Mouse (Mus musculus) megakaryocyte, embryonic 14.5 days (primary cell): ENCODE results near the gene Gpr176. TPM values are rescaled to one million over a fixed set of nuclear protein-coding genes. Genes with fewer than 3 reads are reported as not detected.

ENCODE experiments used
- H3K27me3 ChIP-seq: replicated peaks from 2 replicates; pipeline ENCODE3; 2012; ENCODE audit warnings: inconsistent platforms
- H3K36me3 ChIP-seq: replicated peaks from 2 replicates; pipeline ENCODE3; 2012; ENCODE audit warnings: low read length, inconsistent platforms, mixed read lengths
- H3K4me1 ChIP-seq: 2 replicates; pipeline ENCODE4 v1.6.1; 2012; ENCODE audit warnings: inconsistent platforms
- H3K4me3 ChIP-seq: replicated peaks from 2 replicates; pipeline ENCODE3; 2012; ENCODE audit warnings: moderate library complexity, mild to moderate bottlenecking, inconsistent platforms
- H3K9me3 ChIP-seq: 2 replicates; pipeline ENCODE4 v1.6.1; 2012; ENCODE audit warnings: inconsistent platforms
- FLI1 ChIP-seq: IDR thresholded peaks from 2 replicates; pipeline ENCODE4 v1.6.1; 2012; ENCODE audit warnings: low read length, inconsistent platforms, mixed read lengths
- GATA1 ChIP-seq: IDR thresholded peaks from 3 replicates; pipeline ENCODE4 v1.6.1; 2012; ENCODE audit warnings: mixed read lengths, low read length, inconsistent platforms, borderline replicate concordance
- polyA plus RNA-seq: library from polyadenylated mRNA; stranded (reverse); fragments of >175 nt; gene quantifications from 2 replicates; pipeline ENCODE4 v1.2.3, GENCODE M21; 2012; ENCODE audit warnings: low replicate concordance; ENCODE audit not compliant: insufficient read depth

Gene Gpr176
- polyA plus RNA-seq, 1 experiment, result 0.03 TPM

DNA sequence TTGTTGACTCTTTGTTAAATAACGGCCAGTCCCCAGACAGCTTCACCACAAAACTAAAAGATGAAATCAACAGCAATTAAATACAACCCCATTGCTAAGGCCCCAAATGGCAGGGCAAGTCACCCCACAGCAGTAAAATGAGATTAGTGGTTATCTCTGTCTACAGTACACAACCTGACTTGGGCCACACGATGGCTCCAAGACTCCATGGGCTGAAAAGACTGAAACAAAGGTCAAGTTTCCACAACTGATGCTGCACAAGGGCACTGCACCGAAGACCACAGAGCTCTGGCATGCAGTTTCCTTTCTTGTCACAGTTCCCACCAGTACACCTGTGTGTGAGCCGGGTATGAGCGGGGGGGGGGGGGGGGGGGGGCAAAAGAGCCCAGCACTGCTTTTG, 50.6 kb downstream of the Gpr176 start:
- H3K36me3 ChIP-seq, result no peaks in the 10 kb centered on the region
- TF ChIP-seq FLI1, result no peak
- peaks cover 6% of the 10 kb centered on the region for H3K27me3 ChIP-seq
- H3K9me3 ChIP-seq, result no peaks in the 10 kb centered on the region
- no peaks in the 10 kb centered on the region for H3K4me1 ChIP-seq
- no peak overlapping the region for H3K4me3 ChIP-seq

GRCm38 (mm10) chr2:118321804-118322203, 51.4 kb downstream of the Gpr176 start:
- Histone ChIP-seq H3K36me3 (no peaks in the 10 kb centered on the region), H3K4me1 (no peaks in the 10 kb centered on the region), H3K4me3 (no peak overlapping the region), H3K27me3 (peaks cover 6% of the 10 kb centered on the region), H3K9me3 (no peaks in the 10 kb centered on the region)
- no peak for TF ChIP-seq FLI1
- no peak for TF ChIP-seq GATA1

DNA sequence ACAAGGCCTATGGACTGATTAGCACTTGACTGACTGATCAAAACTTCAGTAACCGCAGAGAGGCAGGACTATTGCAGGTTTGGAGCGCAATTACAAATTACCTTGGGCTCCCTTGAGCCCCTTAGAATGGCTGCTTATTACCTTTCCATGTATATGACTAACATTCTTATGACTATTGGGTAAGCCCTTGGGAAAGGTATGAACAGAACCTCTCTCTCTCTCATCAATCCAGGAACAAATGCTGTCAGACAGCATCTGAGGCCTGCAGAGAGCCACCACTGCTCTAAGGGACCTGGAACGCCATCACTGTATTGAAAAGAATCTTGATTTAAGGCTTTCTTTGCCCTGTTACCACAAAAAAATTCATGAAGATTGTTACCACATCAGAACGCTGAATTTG, 52.1 kb downstream of the Gpr176 start:
- TF ChIP-seq GATA1 (no peak), FLI1 (no peak)
- Histone ChIP-seq H3K36me3 (no peaks in the 10 kb centered on the region), H3K9me3 (no peaks in the 10 kb centered on the region), H3K4me1 (no peaks in the 10 kb centered on the region), H3K27me3 (peaks cover 6% of the 10 kb centered on the region), H3K4me3 (no peak overlapping the region)

- no peak overlapping the region for H3K4me3 ChIP-seq
- no peaks in the 10 kb centered on the region for H3K4me1 ChIP-seq
- no peak for TF ChIP-seq FLI1
- TF ChIP-seq GATA1, result no peak
- H3K27me3 ChIP-seq, result peaks cover 10% of the 10 kb centered on the region
- H3K36me3 ChIP-seq, result no peaks in the 10 kb centered on the region
- no peaks in the 10 kb centered on the region for H3K9me3 ChIP-seq
Observed at GRCm38 (mm10) chr2:118320519-118320918, 52.7 kb downstream of the Gpr176 start.

GRCm38 (mm10) chr2:118319176-118319575, 54.0 kb downstream of the Gpr176 start:
- no peak for TF ChIP-seq GATA1
- TF ChIP-seq FLI1, result no peak
- Histone ChIP-seq H3K4me3 (no peak overlapping the region), H3K9me3 (no peaks in the 10 kb centered on the region), H3K36me3 (no peaks in the 10 kb centered on the region), H3K27me3 (peaks cover 10% of the 10 kb centered on the region), H3K4me1 (no peaks in the 10 kb centered on the region)

DNA sequence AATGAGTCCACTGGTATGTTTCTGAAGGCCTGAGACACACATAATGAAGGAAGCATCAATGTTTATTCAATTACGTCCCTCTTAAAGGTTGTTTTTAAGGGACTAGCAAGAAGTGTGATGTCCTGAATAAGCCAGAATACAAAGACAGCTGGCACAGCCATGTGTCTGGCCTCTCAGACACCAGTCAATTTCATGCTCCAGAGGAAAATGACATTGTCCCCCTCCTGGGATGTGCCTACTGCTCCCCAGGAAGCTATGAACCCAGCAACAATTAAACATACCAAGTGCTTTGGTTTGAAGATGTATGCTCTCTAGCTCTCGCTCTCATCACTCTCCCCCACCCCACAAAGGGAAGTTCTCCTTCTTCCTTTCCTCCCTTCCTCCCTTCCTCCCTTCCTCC, 56.3 kb downstream of the Gpr176 start:
- no peaks in the 10 kb centered on the region for H3K9me3 ChIP-seq
- H3K4me1 ChIP-seq, result no peaks in the 10 kb centered on the region
- TF ChIP-seq FLI1 (no peak), GATA1 (no peak)
- H3K4me3 ChIP-seq, result no peak overlapping the region
- H3K36me3 ChIP-seq, result no peaks in the 10 kb centered on the region
- H3K27me3 ChIP-seq, result peaks cover 17% of the 10 kb centered on the region

DNA sequence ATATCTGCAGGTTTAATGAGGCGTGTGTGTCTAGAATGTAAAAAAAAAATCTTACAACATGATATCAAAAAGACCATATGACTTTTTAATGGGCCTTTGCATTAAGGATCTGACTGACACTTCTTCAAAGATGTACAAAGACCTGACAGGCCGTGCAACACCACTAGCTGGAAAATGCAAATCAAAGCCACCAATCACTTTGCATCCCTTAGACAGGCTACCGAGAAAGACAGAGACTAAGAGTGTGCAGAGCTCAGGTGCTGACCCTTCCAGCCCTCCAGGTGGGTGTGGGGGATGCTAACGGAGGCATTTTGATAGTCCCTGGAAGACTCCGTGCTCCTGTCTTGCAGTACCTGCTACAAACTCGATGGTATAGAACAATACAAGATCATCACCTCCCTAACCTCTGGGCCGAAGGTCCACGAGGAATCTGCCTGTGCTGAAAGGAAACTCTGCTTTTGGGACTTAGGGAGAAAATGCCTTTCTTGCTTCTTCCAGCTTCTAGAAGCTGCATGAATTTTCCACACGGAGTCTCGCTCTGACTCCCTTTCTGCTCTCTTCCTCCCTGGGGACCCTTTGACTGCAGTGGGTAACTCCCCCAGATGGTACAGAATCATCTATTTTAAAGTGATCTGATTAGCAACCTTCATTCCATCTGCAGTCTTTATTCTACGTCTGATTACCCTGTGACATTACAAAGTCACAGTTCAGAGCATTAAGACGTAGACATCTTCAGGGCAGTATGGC, 57.4 kb downstream of the Gpr176 start:
- TF ChIP-seq FLI1 (no peak), GATA1 (no peak)
- no peaks in the 10 kb centered on the region for H3K36me3 ChIP-seq
- no peak overlapping the region for H3K4me3 ChIP-seq
- peaks cover 17% of the 10 kb centered on the region for H3K27me3 ChIP-seq
- no peaks in the 10 kb centered on the region for H3K9me3 ChIP-seq
- H3K4me1 ChIP-seq, result no peaks in the 10 kb centered on the region

DNA sequence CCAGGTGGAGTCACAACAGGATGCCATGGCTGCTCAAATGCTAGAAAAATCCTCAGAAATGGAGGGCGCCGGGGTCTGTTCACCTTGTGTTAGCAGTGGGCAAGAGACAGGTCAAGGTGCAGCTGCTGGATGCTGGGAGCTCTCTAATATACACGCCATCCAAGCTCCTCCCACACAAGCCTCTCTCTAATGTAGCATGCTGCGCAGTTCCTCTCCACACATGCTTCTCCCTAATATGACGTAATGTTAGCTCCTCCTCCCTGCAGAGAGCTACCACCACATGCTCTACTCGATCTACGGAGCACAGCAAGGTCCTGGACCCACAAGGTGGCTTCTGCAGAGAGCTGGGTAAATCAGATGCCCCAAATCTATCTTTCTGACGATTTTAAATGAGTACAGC, 65.7 kb downstream of the Gpr176 start:
- H3K4me1 ChIP-seq, result peaks cover 11% of the 10 kb centered on the region
- H3K9me3 ChIP-seq, result peaks cover 11% of the 10 kb centered on the region
- H3K36me3 ChIP-seq, result no peaks in the 10 kb centered on the region
- TF ChIP-seq FLI1 (no peak), GATA1 (no peak)
- H3K27me3 ChIP-seq, result peaks cover 35% of the 10 kb centered on the region
- H3K4me3 ChIP-seq, result no peak overlapping the region

DNA sequence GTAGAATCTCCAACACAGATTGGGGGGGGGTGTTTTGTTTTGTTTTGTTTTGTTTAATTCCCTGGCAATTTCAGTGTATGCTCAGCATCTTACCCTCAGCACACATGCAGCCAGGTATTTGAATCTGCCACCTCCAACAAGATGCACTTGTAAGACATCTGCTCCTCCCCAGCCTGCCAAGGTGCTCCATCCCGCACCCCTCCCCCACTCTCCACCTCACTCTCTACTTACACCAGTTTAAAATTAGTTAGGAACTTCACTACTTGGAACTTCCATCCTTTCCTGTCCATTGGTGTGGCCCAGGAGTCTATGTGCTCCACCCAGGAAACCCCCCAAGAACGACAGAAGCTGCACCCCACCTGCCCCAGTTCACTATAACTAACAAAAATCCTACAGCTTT, 66.3 kb downstream of the Gpr176 start:
- Histone ChIP-seq H3K36me3 (no peaks in the 10 kb centered on the region), H3K4me3 (no peak overlapping the region), H3K4me1 (peaks cover 11% of the 10 kb centered on the region), H3K9me3 (peaks cover 11% of the 10 kb centered on the region), H3K27me3 (peaks cover 34% of the 10 kb centered on the region)
- TF ChIP-seq FLI1 (no peak), GATA1 (no peak)

DNA sequence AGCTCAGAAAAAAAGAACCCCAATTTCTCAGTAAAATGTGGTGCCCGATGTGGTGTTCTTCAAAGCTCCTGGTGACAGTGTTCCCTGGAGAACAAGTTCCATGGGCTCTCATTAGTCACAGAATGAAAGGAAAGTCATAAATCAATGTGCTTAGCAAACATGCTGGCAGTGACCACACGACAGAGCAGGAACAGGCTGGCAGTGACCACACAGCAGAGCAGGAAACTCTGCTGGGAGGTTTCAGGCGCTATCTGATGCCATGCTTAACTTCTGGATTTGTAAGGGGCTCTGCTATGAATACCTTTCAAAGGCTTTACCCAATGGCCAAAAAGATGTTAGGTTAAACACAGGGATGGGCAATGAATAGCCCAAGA, 66.7 kb downstream of the Gpr176 start:
- peaks cover 36% of the 10 kb centered on the region for H3K27me3 ChIP-seq
- H3K36me3 ChIP-seq, result no peaks in the 10 kb centered on the region
- peaks cover 11% of the 10 kb centered on the region for H3K4me1 ChIP-seq
- H3K9me3 ChIP-seq, result peaks cover 11% of the 10 kb centered on the region
- H3K4me3 ChIP-seq, result no peak overlapping the region
- no peak for TF ChIP-seq FLI1
- TF ChIP-seq GATA1, result no peak

DNA sequence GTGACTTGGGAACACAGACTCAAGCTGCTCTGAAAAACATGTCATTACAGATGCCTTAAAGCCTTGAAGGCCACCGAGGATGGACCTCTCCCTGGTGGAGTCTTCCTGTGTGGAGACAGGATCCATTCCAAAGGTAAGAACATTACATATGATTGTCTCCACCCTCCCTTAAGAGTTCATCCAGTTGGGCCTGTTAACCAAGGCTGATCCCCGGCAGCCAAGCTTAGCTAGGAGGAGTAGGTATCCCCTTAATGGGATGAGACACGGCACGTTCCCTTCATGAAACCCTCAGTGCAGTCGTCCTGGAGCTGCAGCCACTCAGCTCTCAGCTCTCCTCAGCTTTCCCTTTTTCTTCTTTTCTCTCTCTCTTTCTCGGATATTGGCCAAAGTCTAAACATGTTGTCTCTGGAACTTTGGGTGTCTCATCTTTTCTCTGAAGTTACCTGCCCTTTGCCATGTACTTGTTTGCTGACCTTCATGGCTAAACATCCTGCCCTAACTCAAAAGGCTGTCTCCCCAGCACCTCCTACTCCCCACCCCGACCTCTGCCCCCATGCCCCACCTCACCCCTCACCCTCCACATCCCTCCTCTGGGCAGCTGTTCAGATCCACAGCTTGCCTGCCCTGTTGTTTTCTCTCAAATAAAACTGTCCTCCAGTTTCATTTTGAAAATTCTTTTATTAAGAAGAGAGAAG, 67.2 kb downstream of the Gpr176 start:
- H3K9me3 ChIP-seq, result peaks cover 11% of the 10 kb centered on the region
- no peak for TF ChIP-seq FLI1
- peaks cover 11% of the 10 kb centered on the region for H3K4me1 ChIP-seq
- peaks cover 37% of the 10 kb centered on the region for H3K27me3 ChIP-seq
- no peaks in the 10 kb centered on the region for H3K36me3 ChIP-seq
- no peak overlapping the region for H3K4me3 ChIP-seq
